Mouse (Mus musculus): ENCODE data around the gene Wif1.
A peak's percentile ranks its signal among the peaks of the same experiment; 100 is the strongest.

Gene Wif1

DNA sequence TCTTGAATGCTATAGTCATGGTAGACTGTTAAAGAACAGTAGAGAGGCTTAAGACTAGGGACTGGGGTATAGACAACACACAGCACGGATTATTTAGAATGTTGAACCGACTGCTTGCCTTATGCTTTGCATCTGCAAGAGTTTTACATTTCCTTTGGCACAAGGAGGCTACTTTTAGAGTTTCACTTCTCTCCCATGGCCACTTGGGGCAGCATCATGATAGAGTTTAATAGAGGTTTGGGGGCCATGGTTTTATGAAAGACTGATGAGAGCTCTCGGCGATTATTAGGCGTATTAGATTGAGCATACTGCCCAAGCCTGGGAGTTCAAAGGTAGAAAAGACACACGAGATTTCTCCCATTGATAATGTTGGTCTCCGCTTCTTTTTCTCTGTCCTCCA is 37.0 kb downstream of the Wif1 start:
- DNase-seq: peak; percentile 37

DNA sequence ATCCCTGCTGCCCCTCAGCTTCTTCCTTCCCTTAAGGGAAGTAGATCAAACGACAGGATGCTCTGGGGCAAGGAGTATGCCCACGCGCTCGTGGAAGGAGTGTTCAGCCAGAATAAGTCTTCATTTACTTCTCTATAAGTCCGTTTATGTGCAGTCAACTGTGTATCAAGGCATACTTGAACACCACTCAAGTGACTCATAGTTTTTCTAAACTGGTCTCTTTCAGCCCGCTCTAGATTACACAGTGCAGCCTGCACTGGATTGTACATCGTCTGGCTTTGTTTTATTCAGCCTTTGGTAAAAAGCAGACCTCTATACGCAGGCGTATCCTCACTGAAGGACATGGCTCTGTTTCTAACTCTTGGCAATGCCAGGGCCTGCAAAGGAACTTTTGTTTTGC is 46.7 kb downstream of the Wif1 start:
- no peak for DNase-seq

DNA sequence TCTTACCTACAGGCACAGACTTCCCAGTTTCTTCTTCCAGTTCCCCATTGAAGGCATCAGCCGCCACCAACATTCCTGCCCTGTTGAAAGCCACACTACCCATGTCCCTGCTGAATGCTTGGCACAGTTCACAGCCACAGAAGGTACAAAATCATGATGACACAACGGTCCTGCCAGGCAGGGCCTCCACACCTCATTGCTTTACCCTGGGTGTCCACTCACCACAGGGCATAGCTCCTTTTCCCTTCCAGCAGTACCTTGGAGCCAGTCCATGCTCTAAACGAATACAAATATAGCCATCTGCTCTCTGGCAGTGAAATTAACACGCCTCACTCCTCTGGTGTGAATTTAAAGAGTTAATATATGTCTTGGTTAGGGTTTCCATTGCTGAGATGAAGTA is 49.1 kb downstream of the Wif1 start:
- no peak for DNase-seq

DNA sequence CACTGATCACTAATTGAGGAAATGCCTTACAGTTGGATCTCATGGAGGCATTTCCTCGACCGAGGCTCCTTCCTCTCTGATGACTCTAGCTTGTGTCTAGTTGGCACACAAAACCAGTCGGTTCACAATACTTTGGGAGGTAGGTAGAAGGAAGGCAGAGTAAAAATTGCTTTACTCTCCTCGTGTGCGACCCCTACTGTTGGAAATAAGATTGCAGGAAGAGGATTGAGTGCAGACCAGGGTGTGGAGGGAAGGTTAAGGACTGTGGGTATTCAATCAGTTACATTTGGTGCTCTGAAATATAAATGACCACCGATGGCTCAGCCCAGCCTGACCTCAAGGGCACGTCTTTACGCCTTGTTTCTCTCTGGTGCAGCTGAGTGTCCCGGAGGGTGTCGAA is 49.8 kb downstream of the Wif1 start:
- DNase-seq: no peak

DNA sequence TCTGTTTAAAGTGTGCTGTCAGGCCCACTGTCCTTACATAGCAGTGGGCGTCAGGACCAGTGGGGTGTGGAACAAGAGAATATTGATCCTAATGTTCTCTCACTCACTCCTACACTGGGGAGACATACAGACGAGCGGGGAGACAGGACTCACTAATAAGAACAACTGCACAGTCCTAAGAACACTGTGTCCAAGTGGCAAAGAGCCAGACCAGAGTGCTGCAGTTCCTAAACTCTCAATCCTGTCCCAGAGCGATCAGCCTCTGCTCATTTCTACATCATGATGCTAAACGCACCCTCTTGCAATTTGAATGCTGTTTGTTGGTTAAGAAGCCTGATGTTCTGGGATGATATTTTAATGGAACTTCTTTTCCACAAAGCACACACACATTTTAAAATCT is 54.9 kb downstream of the Wif1 start:
- no peak for DNase-seq

DNA sequence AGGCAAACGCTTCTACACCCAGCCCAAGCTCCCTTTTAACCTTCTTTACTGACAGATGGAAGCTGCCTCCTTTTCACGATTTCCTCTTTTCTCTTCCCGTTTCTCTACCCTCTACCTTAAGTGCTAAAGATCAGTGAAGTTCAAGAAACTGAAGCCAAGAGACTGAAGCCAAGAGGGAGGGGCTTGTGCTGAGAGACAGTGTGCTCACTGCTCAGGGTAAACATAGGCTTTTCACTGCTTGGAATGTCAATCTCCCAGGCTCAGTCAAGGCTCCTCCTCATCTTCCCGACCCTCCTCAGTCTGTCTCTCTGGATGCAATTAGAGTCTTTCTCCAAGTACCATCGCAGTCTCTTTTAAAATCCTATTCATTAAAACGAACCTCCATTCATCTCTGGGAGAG is 55.6 kb downstream of the Wif1 start:
- peak; percentile 49 for DNase-seq

DNA sequence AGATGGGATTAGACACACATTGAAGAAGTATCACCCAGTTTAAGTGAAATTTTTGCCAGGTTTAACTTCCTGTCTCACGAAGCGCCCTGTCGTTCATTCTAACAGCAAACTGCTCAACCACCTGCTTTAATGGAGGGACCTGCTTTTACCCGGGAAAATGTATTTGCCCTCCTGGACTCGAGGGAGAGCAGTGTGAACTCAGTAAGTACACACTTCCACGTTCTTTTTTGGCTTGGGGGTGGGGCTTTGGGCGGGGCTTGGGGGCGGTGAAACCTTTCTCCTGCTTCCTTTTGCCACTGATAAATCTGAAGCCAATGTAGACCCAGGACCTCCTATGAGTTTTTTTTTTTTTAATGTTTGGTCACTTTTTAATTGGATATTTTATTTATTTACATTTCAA is 56.2 kb downstream of the Wif1 start:
- peak; percentile 10 for DNase-seq

DNA sequence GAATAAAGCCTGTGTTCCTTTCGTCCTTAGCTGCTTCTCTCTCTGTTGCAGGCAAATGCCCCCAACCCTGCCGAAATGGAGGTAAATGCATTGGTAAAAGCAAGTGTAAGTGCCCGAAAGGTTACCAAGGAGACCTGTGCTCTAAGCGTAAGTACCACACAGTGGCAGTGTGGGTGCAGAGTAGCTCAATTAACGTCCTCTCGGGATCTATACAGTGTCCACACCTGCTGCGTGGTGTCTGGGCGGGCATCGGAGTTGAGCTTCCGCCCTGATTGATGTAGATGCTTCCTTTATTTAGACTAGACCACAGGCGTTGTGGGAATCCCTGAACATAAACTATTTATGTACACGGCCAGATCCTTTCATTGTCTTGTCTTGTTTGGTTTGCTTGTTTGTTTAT is 62.2 kb downstream of the Wif1 start:
- DNase-seq: no peak

DNA sequence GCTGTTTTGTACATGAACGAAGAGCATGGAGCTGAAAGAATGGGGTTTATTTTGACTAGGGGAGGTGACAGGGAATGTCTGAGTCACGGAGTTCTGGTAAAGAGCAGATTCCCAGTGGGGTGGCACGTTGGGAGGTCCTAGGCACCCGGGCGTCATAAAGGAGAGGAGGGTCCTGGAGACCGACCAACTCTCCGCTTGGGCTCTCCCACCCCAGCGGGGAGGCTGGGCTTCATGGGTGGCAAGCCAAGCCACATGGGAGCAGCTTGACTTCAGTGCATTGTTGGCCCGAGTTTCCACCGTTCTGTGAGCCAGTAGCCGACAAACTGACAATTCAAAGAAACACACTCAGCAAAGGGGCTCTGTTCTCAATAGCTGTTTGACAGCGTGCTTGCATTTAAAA is 64.5 kb downstream of the Wif1 start:
- DNase-seq: no peak

DNA sequence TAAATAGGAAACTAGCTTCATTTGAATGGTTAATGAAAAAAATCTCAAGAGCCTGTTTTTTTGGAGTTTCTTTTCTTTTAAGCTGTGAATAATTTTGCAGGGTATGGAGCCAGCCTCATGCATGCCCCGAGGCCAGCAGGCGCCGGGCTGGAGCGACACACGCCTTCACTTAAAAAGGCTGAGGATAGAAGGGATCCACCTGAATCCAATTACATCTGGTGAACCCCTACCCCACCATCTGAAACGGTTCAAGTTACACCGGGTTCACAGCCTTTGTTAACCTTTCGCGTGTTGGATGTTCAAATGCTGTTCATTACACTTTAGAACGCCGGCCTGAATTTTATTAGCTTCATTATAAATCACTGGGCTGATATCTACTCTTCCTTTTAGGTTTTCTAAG is 65.9 kb downstream of the Wif1 start:
- peak; percentile 84 for DNase-seq

DNA sequence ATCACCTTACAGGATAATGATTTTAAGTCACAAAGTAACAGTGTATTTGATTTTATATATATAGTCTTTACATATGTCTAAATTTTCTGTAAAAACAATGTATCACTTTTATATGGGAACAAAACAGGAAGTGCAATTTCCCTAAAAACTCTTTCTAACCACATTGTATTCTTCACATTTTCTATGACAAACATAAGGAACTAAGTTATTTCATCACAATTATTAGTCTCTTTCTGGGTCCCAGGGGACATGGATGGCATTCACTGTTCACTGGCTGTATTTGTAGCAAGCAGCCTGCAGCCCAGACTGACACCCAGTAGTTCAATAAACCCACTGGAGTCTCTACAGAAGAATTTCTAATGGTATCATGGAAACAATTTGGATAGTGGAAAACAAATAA is 82.4 kb downstream of the Wif1 start:
- DNase-seq: no peak

DNA sequence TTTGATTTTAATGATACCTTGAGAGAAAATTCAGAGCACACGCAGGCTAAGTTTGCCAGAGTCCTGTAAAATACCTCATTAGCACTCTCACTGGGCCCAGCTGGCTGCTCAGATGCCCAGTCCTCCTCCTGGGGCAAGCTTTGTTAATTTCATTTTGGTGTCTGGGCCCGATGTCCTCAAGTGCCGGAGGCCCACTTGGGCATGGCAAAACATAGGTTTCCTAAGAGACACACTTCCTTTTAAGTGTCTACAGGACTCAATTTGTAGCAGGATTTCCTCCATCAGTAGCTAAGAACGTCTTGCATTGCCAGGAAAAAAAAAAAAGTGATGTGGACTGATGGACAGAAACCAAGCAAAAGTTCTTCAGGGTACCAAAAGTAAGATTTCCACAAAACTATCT is 82.9 kb downstream of the Wif1 start:
- no peak for DNase-seq

DNA sequence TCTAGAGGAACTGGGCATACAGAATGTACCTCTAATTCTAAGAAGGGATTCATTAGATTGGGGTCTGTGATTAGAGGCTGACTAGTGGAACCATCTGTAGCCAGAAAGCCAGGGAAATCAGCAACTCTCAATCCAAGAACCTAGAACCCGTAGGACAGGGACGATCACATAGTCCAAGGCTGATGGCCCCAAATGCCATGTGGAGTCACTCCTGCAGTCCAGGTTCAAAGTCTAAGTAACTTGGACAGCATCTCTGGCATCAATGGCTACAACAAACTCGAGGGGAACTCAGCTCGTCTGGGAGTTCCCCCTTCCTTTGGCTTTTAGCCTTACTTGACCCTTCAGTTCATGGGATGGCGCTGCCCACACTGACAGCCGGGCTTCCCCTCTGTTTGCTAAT is 87.0 kb downstream of the Wif1 start:
- no peak for DNase-seq

DNA sequence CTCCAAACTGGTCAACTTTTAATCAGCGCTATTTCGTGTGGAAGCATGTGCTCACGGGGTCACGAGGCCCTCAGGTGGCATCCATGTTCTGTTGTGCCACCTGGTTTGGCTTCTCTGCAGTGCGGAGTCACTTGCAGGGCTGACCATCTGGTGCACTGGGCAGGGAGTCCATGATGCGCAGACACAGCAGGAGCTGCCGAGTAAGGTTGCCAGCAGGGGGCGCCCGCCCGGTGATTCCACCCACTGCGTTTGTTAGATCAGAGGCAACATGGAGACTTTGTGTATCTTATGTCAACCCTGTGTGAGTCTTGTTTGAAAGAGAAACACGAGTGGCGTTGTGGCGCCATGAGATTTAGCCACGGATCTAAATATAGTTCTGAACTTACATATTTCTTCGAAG is 90.7 kb downstream of the Wif1 start:
- DNase-seq: no peak

DNA sequence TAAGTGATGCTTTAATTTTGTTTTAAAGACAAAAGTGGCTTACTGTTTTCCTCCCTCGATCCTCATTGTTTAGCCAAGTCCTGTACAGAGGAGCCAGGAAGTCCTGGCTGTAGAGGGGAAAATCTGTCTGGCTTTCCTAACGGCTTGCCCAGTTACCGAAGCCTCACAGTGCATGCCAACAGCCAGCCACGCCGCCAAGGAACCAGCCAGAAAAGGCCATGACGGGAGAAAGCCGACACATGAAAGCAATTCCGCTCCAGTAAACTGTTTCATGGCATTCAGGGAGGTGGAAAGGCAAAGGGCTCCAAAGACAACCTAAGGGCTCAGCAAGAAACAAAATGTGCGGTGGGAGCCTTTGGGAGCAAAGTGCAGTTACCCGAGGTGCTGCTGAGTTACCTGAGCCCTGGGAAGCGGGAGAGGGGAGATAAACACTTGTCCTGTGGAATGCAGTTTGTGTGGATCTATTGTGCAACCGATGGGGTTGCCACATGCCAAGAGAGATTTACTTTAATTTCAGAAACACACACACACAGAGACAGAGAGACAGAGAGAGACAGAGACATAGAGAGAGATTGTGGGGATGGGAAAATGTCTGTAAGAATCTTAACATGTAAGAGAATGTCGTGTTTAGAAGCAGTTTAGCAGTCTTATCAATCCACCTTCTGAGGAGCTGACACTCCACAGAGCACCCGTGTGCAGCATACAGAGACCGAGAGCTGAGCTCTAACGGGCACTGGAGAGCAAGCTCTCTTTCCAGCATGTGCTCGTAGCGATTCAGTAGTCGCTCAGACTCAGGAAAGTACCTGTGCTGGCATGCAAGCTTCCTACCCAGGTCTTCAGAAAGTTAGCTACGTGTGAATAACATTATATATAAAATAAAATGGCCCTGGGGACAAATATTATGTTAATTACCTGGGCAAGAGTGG is 95.5 kb downstream of the Wif1 start:
- DNase-seq: no peak
